Mouse (Mus musculus): ENCODE results near the gene Cript. TPM values are rescaled to one million over a fixed set of nuclear protein-coding genes. Genes with fewer than 3 reads are reported as not detected.

Cript gene
- polyA plus RNA-seq, 1 experiment from 2014 or later = 147 TPM

DNA sequence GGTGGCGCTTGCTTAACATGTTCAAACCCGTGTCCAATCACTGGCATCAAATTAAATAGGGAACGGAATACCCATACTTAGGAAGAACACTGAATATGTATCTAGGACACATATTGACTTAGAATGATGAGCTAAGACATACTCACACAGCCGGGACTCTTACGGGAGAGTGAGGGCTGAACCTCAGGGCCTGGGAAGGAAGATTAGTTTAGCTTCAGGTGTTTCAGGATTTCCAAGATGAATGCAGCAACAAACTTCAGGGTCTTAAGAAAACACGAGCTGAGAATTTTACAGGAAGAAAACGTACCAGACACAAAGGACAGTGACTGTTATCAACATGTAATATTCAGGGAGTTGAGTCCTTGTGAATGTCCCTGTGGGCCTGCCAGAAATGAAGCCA lies 55.4 kb downstream of the Cript start:
- Histone ChIP-seq H3K27ac (replicated peaks) (no peak overlapping the region), H3K27me3 (replicated peaks; ENCODE audit: low read depth, poor library complexity, severe bottlenecking) (no peaks in the 10 kb centered on the region), H3K36me3 (replicated peaks) (no peaks in the 10 kb centered on the region), H3K9me3 (no peaks in the 10 kb centered on the region), H3K4me1 (no peaks in the 10 kb centered on the region), H3K4me3 (no peak overlapping the region)
- DNase-seq (ENCODE audit: low spot score) = no peak
- WGBS = 89% methylated on average over 7 of the region's 7 CpGs

DNA sequence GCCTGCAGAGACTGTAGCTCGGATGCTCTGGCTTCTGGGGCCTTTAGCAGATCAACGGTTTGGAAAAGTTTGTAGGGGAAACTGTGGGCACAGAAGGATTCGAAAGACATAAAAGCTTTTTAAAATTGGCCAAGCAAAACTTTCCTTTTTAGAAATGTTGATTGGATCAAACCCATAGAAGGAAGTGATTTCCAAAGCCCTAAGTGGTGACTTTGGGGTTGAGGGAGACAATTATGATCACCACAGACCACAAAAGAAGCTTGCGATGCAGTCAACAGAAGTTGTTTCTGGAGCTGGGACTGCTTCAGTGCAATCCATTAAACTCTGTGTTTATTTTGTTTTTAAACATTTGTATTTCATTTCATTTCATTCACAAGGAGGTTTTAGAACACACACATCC lies 57.2 kb downstream of the Cript start:
- Histone ChIP-seq H3K27me3 (replicated peaks; ENCODE audit: low read depth, poor library complexity, severe bottlenecking) (no peaks in the 10 kb centered on the region), H3K4me1 (no peaks in the 10 kb centered on the region), H3K27ac (replicated peaks) (no peak overlapping the region), H3K4me3 (no peak overlapping the region), H3K9me3 (no peaks in the 10 kb centered on the region), H3K36me3 (replicated peaks) (no peaks in the 10 kb centered on the region)
- WGBS = 92% methylated on average over 4 of the region's 4 CpGs
- DNase-seq (ENCODE audit: low spot score) = no peak

DNA sequence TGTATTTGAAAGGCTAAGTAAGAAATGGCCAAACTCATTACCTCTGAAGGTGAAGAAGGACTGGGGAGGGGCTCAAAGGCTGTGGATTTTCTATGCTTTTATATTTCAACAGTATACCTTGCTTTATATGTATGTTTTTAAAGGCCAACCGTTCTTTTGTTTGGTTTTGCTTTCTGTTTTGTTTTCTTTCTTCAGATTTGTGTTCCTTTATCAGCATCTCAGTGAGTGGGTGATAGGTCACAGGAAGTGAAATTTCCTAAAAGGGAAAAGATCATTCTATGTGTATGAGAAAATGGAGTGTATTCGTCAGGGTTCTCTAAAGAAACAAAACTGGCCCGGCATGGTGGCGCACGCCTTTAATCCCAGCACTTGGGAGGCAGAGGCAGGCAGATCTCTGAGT lies 58.3 kb downstream of the Cript start:
- WGBS = 92% methylated on average over 5 of the region's 5 CpGs
- DNase-seq (ENCODE audit: low spot score) = no peak
- Histone ChIP-seq H3K27me3 (replicated peaks; ENCODE audit: low read depth, poor library complexity, severe bottlenecking) (no peaks in the 10 kb centered on the region), H3K4me3 (no peak overlapping the region), H3K4me1 (no peaks in the 10 kb centered on the region), H3K27ac (replicated peaks) (no peak overlapping the region), H3K9me3 (no peaks in the 10 kb centered on the region), H3K36me3 (replicated peaks) (no peaks in the 10 kb centered on the region)

Other genes with a start within 250 kb of the Cript start
- gene Tmem247, start 108.2 kb upstream of the Cript start, polyA plus RNA-seq (2016; fragmentation: Nextera tagmentation; extraction: Ambion mirVana) = not detected in 2 replicates
- not detected in 2 replicates for gene Atp6v1e2, start 77.7 kb upstream of the Cript start, polyA plus RNA-seq (2016; fragmentation: Nextera tagmentation; extraction: Ambion mirVana)
- gene Rhoq, start 62.5 kb upstream of the Cript start, polyA plus RNA-seq (2016; fragmentation: Nextera tagmentation; extraction: Ambion mirVana) = 11.9 and 13.1 TPM in 2 replicates
- gene Pigf, start 144 bp upstream of the Cript start, polyA plus RNA-seq (2016; fragmentation: Nextera tagmentation; extraction: Ambion mirVana) = 42.4 and 45.1 TPM in 2 replicates
- gene Socs5, start 82.1 kb downstream of the Cript start, polyA plus RNA-seq (2016; fragmentation: Nextera tagmentation; extraction: Ambion mirVana) = 8.4 and 10.2 TPM in 2 replicates
- 75.2 and 81.8 TPM in 2 replicates for gene Mcfd2, start 240.4 kb downstream of the Cript start, polyA plus RNA-seq (2016; fragmentation: Nextera tagmentation; extraction: Ambion mirVana)

Data from embryonic facial prominence, embryonic 10.5 days (tissue).